Mouse (Mus musculus) embryonic fibroblast, embryonic 13.5 days (primary cell): Measurements from ENCODE around the gene Hist1h1a.

Experiments used
- CTCF ChIP-seq: IDR thresholded peaks from 2 replicates; pipeline ENCODE4 v1.5.1; 2011; ENCODE audit warnings: mild to moderate bottlenecking, control low read depth, low read length, moderate library complexity, borderline replicate concordance; ENCODE audit not compliant: insufficient read depth
- POLR2A ChIP-seq: IDR thresholded peaks from 2 replicates; pipeline ENCODE4 v1.6.1; 2011; ENCODE audit warnings: low read depth, mild to moderate bottlenecking, control low read depth, low read length, moderate library complexity

- TF ChIP-seq CTCF: no peak
- TF ChIP-seq POLR2A: 0 out of 2 replicates have a peak, but pooled peaks have one; percentile 28
Observed at GRCm38 (mm10) chr13:23757921-23758320, 5.5 kb upstream of the Hist1h1a start.
